Mouse (Mus musculus): Measurements from ENCODE around the gene Atg10. TPM values are rescaled to one million over a fixed set of nuclear protein-coding genes. Genes with fewer than 3 reads are reported as not detected.

Gene Atg10
- total RNA-seq, 1 experiment, result 2.6 TPM

- Histone ChIP-seq H3K4me1 (ENCODE audit: control insufficient read depth in 2 of 2, insufficient read depth in 2 of 2, low read length in 2 of 2, poor library complexity in 1 of 2) (peaks cover 0 to 2% of the 10 kb centered on the region in 2 experiments; a peak in 1 of 4 replicates), H3K9ac (ENCODE audit: insufficient read depth, low read depth, low read length, poor library complexity, severe bottlenecking) (no peak overlapping the region), H3K36me3 (ENCODE audit: control insufficient read depth, insufficient read depth, low read length, poor library complexity, severe bottlenecking) (no peaks in the 10 kb centered on the region), H3K27ac (ENCODE audit: insufficient read depth, low read depth, low read length, poor library complexity, severe bottlenecking) (no peak overlapping the region), H3K9me3 (ENCODE audit: control insufficient read depth, insufficient read depth, low read depth, low read length) (no peaks in the 10 kb centered on the region), H3K4me3 (ENCODE audit: insufficient read depth in 1 of 2, low read depth in 1 of 2, low read length in 2 of 2, poor library complexity in 1 of 2, severe bottlenecking in 1 of 2) (no peak overlapping the region)
- in situ Hi-C loops (cut with MboI; ENCODE audit: low sequenced_read_pairs in 2 of 2, unreplicated experiment in 2 of 2), result no loop called here
- no peak for DNase-seq (ENCODE audit: low read depth, low spot score)
- no peak for TF ChIP-seq CHD2 (IDR thresholded peaks at IDR 0.05; ENCODE audit: low read depth, low read length)
- no peak for TF ChIP-seq HCFC1 (IDR thresholded peaks at IDR 0.05; ENCODE audit: borderline replicate concordance, insufficient read depth, low read length)
- no peak for TF ChIP-seq ZNF384 (IDR thresholded peaks at IDR 0.05; ENCODE audit: low read depth, low read length)
- no peak for TF ChIP-seq MAFK (IDR thresholded peaks at IDR 0.05; ENCODE audit: insufficient read depth, low read depth, low read length)
- no peak for TF ChIP-seq ZC3H11A (IDR thresholded peaks at IDR 0.05; ENCODE audit: borderline replicate concordance, low read depth, low read length)
Measured at GRCm38 (mm10) chr13:91237976-91238375, 14.2 kb upstream of the Atg10 start.

DNA sequence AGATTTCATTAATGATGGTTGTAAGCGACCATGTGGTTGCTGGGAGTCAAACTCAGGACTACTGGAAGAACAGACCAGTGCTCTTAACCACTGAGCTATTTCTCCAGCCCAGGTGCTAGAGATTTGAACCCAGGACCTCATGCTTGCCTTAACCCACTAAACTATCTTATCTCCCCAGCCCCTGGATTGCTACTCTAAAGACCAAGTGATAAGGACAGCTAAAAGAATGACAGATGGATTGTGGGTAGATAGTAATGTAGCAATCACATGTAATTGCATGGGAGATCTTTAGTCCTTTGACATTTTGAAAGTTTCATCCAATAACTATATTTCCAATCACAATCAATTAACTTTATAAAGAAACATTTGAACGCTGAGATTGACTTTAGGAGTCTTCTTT is 13.1 kb upstream of the Atg10 start:
- DNase-seq (ENCODE audit: low read depth, low spot score), result no peak
- Histone ChIP-seq H3K9me3 (ENCODE audit: control insufficient read depth, insufficient read depth, low read depth, low read length) (no peaks in the 10 kb centered on the region), H3K4me3 (ENCODE audit: insufficient read depth in 1 of 2, low read depth in 1 of 2, low read length in 2 of 2, poor library complexity in 1 of 2, severe bottlenecking in 1 of 2) (no peak overlapping the region), H3K9ac (ENCODE audit: insufficient read depth, low read depth, low read length, poor library complexity, severe bottlenecking) (no peak overlapping the region), H3K36me3 (ENCODE audit: control insufficient read depth, insufficient read depth, low read length, poor library complexity, severe bottlenecking) (no peaks in the 10 kb centered on the region), H3K27ac (ENCODE audit: insufficient read depth, low read depth, low read length, poor library complexity, severe bottlenecking) (no peak overlapping the region), H3K4me1 (ENCODE audit: control insufficient read depth in 2 of 2, insufficient read depth in 2 of 2, low read length in 2 of 2, poor library complexity in 1 of 2) (peaks cover 0 to 2% of the 10 kb centered on the region in 2 experiments; a peak in 1 of 4 replicates)
- no peak for TF ChIP-seq ZNF384 (IDR thresholded peaks at IDR 0.05; ENCODE audit: low read depth, low read length)
- no peak for TF ChIP-seq HCFC1 (IDR thresholded peaks at IDR 0.05; ENCODE audit: borderline replicate concordance, insufficient read depth, low read length)
- TF ChIP-seq CHD2 (IDR thresholded peaks at IDR 0.05; ENCODE audit: low read depth, low read length), result no peak
- TF ChIP-seq ZC3H11A (IDR thresholded peaks at IDR 0.05; ENCODE audit: borderline replicate concordance, low read depth, low read length), result no peak
- no peak for TF ChIP-seq MAFK (IDR thresholded peaks at IDR 0.05; ENCODE audit: insufficient read depth, low read depth, low read length)
- in situ Hi-C loops (cut with MboI; ENCODE audit: low sequenced_read_pairs in 2 of 2, unreplicated experiment in 2 of 2), result no loop called here

DNA sequence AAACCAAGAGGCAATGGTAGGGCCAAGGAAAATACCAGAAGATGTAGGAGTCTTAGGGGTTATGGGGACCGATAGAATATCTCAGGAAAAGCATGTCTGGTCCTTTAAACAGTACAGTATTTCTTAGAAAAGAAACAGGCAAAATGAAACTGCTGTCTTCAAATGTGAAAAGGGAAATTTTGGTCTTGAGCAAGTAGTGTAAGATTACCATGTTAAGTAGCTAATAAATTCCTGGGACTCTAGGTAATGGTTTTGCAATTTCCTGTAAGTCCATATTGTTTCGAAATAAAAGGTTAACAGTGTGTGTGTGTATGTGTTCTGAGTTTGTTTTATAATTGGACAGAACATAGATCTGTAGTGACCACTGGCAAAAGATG is 658 bp upstream of the Atg10 start:
- peak overlapping the region; percentile 83; the same call in 1 of the 2 replicates for H3K27ac ChIP-seq (ENCODE audit: insufficient read depth, low read depth, low read length, poor library complexity, severe bottlenecking)
- no peak for DNase-seq (ENCODE audit: low read depth, low spot score)
- H3K4me1 ChIP-seq (ENCODE audit: control insufficient read depth in 2 of 2, insufficient read depth in 2 of 2, low read length in 2 of 2, poor library complexity in 1 of 2), result peaks cover 7% of the 10 kb centered on the region in 2 experiments
- in situ Hi-C loops (cut with MboI; ENCODE audit: low sequenced_read_pairs in 2 of 2, unreplicated experiment in 2 of 2), result no loop called here
- H3K9ac ChIP-seq (ENCODE audit: insufficient read depth, low read depth, low read length, poor library complexity, severe bottlenecking), result peak overlapping the region; percentile 81; the same call in 1 of the 2 replicates
- TF ChIP-seq ZNF384 (IDR thresholded peaks at IDR 0.05; ENCODE audit: low read depth, low read length) (no peak), HCFC1 (IDR thresholded peaks at IDR 0.05; ENCODE audit: borderline replicate concordance, insufficient read depth, low read length) (no peak), ZC3H11A (IDR thresholded peaks at IDR 0.05; ENCODE audit: borderline replicate concordance, low read depth, low read length) (no peak), CHD2 (IDR thresholded peaks at IDR 0.05; ENCODE audit: low read depth, low read length) (no peak), MAFK (IDR thresholded peaks at IDR 0.05; ENCODE audit: insufficient read depth, low read depth, low read length) (no peak)
- H3K9me3 ChIP-seq (ENCODE audit: control insufficient read depth, insufficient read depth, low read depth, low read length), result no peaks in the 10 kb centered on the region
- no peaks in the 10 kb centered on the region for H3K36me3 ChIP-seq (ENCODE audit: control insufficient read depth, insufficient read depth, low read length, poor library complexity, severe bottlenecking)
- peak overlapping the region; percentile 69 to 79 for H3K4me3 ChIP-seq (ENCODE audit: insufficient read depth in 1 of 2, low read depth in 1 of 2, low read length in 2 of 2, poor library complexity in 1 of 2, severe bottlenecking in 1 of 2)

- no peaks in the 10 kb centered on the region for H3K9me3 ChIP-seq (ENCODE audit: control insufficient read depth, insufficient read depth, low read depth, low read length)
- peaks cover 7% of the 10 kb centered on the region in 2 experiments for H3K4me1 ChIP-seq (ENCODE audit: control insufficient read depth in 2 of 2, insufficient read depth in 2 of 2, low read length in 2 of 2, poor library complexity in 1 of 2)
- TF ChIP-seq MAFK (IDR thresholded peaks at IDR 0.05; ENCODE audit: insufficient read depth, low read depth, low read length) (no peak), CHD2 (IDR thresholded peaks at IDR 0.05; ENCODE audit: low read depth, low read length) (no peak; the same call in 1 of the 2 replicates), ZNF384 (IDR thresholded peaks at IDR 0.05; ENCODE audit: low read depth, low read length) (no peak), ZC3H11A (IDR thresholded peaks at IDR 0.05; ENCODE audit: borderline replicate concordance, low read depth, low read length) (no peak), HCFC1 (IDR thresholded peaks at IDR 0.05; ENCODE audit: borderline replicate concordance, insufficient read depth, low read length) (no peak)
- in situ Hi-C loops (cut with MboI; ENCODE audit: low sequenced_read_pairs in 2 of 2, unreplicated experiment in 2 of 2), result no loop called here
- H3K36me3 ChIP-seq (ENCODE audit: control insufficient read depth, insufficient read depth, low read length, poor library complexity, severe bottlenecking), result no peaks in the 10 kb centered on the region
- H3K4me3 ChIP-seq (ENCODE audit: insufficient read depth in 1 of 2, low read depth in 1 of 2, low read length in 2 of 2, poor library complexity in 1 of 2, severe bottlenecking in 1 of 2), result peak overlapping the region; percentile 69 to 79; a peak in 3 of 4 replicates
- H3K27ac ChIP-seq (ENCODE audit: insufficient read depth, low read depth, low read length, poor library complexity, severe bottlenecking), result peak overlapping the region; percentile 83; the same call in 1 of the 2 replicates
- DNase-seq (ENCODE audit: low read depth, low spot score), result no peak
- no peak overlapping the region for H3K9ac ChIP-seq (ENCODE audit: insufficient read depth, low read depth, low read length, poor library complexity, severe bottlenecking)
Measured at GRCm38 (mm10) chr13:91223063-91223462, 705 bp downstream of the Atg10 start.

Data from ES-E14 (cell line).